Mouse (Mus musculus) forebrain, postnatal 0 days (tissue): ENCODE data around the gene Prdm16. TPM values are rescaled to one million over a fixed set of nuclear protein-coding genes. Genes with fewer than 3 reads are reported as not detected.

Experiments
- ATAC-seq: fragments of 200-750 bp; cut with Nextera tagmentation; 2 replicates; pipeline ENCODE4 v1.8.0; 2017; ENCODE audit warnings: mild to moderate bottlenecking, moderate library complexity
- DNase-seq: peaks from one replicate; pipeline ENCODE4 v3.0.0-alpha.2; 2015
- H3K27ac ChIP-seq: fragments of 300-500 bp; sonication (generic); 2 replicates; pipeline ENCODE4 v1.5.1; 2014; ENCODE audit warnings: low read depth, mild to moderate bottlenecking, antibody characterized with exemption, low read length, moderate library complexity, mixed read lengths
- H3K27me3 ChIP-seq: fragments of 300-500 bp; sonication (generic); 2 replicates; pipeline ENCODE4 v1.6.1; 2014; ENCODE audit warnings: mild to moderate bottlenecking, low read length, mixed read lengths; ENCODE audit not compliant: insufficient read depth
- H3K36me3 ChIP-seq: fragments of 300-500 bp; sonication (generic); 2 replicates; pipeline ENCODE4 v1.6.1; 2014; ENCODE audit warnings: mild to moderate bottlenecking, moderate library complexity; ENCODE audit not compliant: insufficient read depth
- H3K4me1 ChIP-seq: fragments of 300-500 bp; sonication (generic); 2 replicates; pipeline ENCODE4 v1.6.1; 2014; ENCODE audit warnings: antibody characterized with exemption; ENCODE audit not compliant: insufficient read depth
- H3K4me2 ChIP-seq: fragments of 300-500 bp; sonication (generic); 2 replicates; pipeline ENCODE4 v1.6.1; 2014; ENCODE audit warnings: low read depth, mild to moderate bottlenecking, moderate library complexity
- H3K4me3 ChIP-seq: fragments of 300-500 bp; sonication (generic); 2 replicates; pipeline ENCODE4 v1.5.1; 2014; ENCODE audit warnings: low read depth, low read length, mixed read lengths
- H3K9ac ChIP-seq: fragments of 300-500 bp; sonication (generic); 2 replicates; pipeline ENCODE4 v1.6.1; 2014; ENCODE audit warnings: mild to moderate bottlenecking
- H3K9me3 ChIP-seq: fragments of 300-500 bp; sonication (generic); 2 replicates; pipeline ENCODE4 v1.6.1; 2016; ENCODE audit warnings: low read length
- CTCF ChIP-seq: sonication (generic); IDR thresholded peaks from 2 replicates; pipeline ENCODE4 v1.5.1; 2016; ENCODE audit warnings: antibody characterized with exemption, control low read depth, low read depth
- WGBS: fragments of 180-500 bp; shearing (Covaris S2); extraction: QIAGEN DNeasy Blood & Tissue Kit; methylation state at CpG from one replicate; pipeline ENCODE4 v1.1.7; 2014; 5-methylcytosine and 5-hydroxymethylcytosine counted together
- polyA plus RNA-seq: library from polyadenylated mRNA; unstranded; fragments of >200 nt; fragmentation: Nextera tagmentation; extraction: Ambion mirVana; gene quantifications from 2 replicates; pipeline ENCODE4 v1.2.1, GENCODE M21; 2015
- total RNA-seq: library from RNA; depleted of rRNA; stranded (reverse); fragments of >200 nt; gene quantifications from 2 replicates; pipeline ENCODE4 v1.2.3, GENCODE M21; 2014

Prdm16 gene
- total and polyA plus RNA-seq, 2 experiments from 2014 or later: 10.7 to 16.3 TPM

DNA sequence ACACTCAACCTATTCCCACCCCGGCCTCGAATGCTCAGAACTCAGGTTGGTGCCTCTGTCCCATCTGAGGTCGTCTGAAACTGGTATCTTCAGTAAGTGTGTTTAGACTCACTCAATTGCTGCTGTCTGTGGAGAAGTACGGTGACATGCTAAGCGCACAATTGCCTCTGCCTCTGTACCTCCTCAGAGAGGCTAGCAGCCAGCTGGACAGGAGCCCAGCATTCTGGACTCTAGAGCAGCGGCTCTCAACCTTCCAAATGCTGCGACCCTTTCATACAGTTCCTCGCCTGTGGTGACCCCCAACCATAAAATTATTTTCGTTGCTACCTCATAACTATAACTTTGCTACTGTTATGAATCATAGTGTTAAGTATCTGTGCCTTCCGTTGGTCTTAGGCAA lies 34.3 kb downstream of the Prdm16 start:
- no peaks in the 10 kb centered on the region for H3K36me3 ChIP-seq
- no peaks in the 10 kb centered on the region for H3K27me3 ChIP-seq
- TF ChIP-seq CTCF: no peak
- DNase-seq: no peak
- no peaks in the 10 kb centered on the region for H3K9me3 ChIP-seq
- H3K4me3 ChIP-seq: no peak overlapping the region
- WGBS: 37% methylated on average over 10 of the region's 10 CpGs
- H3K4me2 ChIP-seq: no peak overlapping the region
- no peak overlapping the region for H3K9ac ChIP-seq
- no peak for ATAC-seq
- no peak overlapping the region for H3K27ac ChIP-seq
- peaks cover 10% of the 10 kb centered on the region for H3K4me1 ChIP-seq

DNA sequence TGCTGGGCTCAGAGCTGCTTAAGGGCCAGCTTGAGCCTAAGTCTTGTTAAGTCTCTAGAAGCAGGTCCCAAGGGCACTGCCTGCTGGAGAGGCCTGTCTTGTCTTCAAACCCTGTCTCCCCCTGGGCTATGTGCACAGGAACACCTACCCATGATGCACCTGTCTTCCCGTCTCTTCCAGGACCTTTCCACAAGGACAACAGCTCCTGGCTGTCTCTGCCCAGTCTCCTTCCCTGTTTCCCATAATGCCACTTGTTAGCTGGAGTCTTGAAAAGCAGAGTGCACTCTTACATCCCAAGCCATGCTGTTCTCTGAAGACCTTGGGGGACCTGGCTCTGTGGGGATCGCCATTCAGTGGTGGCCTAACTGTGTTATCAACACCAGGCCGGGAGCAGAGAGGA lies 35.7 kb downstream of the Prdm16 start:
- Histone ChIP-seq H3K4me1 (peaks cover 10% of the 10 kb centered on the region), H3K4me2 (no peak overlapping the region), H3K27me3 (no peaks in the 10 kb centered on the region), H3K9ac (no peak overlapping the region), H3K27ac (0 out of 2 replicates have a peak overlapping the region, but pooled peaks have one; percentile 23), H3K4me3 (no peak overlapping the region), H3K9me3 (no peaks in the 10 kb centered on the region), H3K36me3 (no peaks in the 10 kb centered on the region)
- DNase-seq: no peak
- no peak for TF ChIP-seq CTCF
- WGBS: 30% methylated on average over 3 of the region's 3 CpGs
- ATAC-seq: no peak

DNA sequence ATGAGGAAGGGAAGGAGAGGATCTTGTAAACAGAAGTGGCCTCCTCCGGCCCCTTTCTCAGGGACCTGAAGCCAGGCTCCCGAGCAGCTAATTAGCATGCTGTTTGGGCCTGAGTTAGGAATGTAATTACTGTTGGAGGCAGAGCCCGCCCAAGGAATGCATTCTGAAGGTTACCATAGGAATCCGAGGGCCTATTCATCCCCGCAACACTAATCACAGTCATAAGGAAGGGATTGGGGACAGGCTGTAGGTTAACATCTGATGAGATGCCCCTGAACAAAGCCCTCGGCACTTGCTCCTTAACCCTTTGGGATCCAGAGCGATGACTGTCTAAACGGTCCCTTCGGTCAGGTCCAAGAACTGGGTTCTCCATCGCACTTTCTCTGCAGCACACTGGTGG lies 36.7 kb downstream of the Prdm16 start:
- H3K36me3 ChIP-seq: no peaks in the 10 kb centered on the region
- DNase-seq (peak; percentile 66), ATAC-seq (peak; percentile 70)
- no peaks in the 10 kb centered on the region for H3K27me3 ChIP-seq
- H3K4me2 ChIP-seq: no peak overlapping the region
- peak overlapping the region; percentile 45; the same call in 1 of the 2 replicates for H3K27ac ChIP-seq
- H3K9me3 ChIP-seq: no peaks in the 10 kb centered on the region
- no peak overlapping the region for H3K4me3 ChIP-seq
- H3K4me1 ChIP-seq: peaks cover 10% of the 10 kb centered on the region
- TF ChIP-seq CTCF: no peak
- 10% methylated on average over 10 of the region's 10 CpGs for WGBS
- H3K9ac ChIP-seq: no peak overlapping the region

DNA sequence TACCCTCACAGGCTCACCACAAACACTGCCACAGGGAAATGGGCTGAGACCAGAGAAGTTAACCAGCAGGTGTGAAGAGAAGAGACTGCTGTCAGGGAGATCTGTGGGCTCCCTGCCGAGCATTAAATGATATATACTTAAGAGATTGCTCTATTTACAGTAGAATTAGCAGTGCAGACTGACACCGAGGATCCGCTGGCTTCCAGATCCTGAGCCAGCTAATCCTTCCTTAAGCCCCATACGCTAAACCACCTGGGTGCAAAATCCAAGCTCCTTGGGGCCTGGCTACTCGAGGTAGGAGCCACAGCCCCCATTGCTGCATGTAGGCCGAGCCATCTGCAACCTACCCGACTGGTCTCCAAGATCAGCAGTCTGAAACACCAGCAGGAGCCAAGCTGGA lies 38.3 kb downstream of the Prdm16 start:
- Histone ChIP-seq H3K27me3 (no peaks in the 10 kb centered on the region), H3K4me1 (peaks cover 16% of the 10 kb centered on the region), H3K9ac (no peak overlapping the region), H3K36me3 (no peaks in the 10 kb centered on the region), H3K9me3 (no peaks in the 10 kb centered on the region), H3K27ac (0 out of 2 replicates have a peak overlapping the region, but pooled peaks have one; percentile 9), H3K4me2 (no peak overlapping the region), H3K4me3 (no peak overlapping the region)
- ATAC-seq (no peak), DNase-seq (no peak)
- WGBS: 34% methylated on average over 7 of the region's 7 CpGs
- no peak for TF ChIP-seq CTCF

DNA sequence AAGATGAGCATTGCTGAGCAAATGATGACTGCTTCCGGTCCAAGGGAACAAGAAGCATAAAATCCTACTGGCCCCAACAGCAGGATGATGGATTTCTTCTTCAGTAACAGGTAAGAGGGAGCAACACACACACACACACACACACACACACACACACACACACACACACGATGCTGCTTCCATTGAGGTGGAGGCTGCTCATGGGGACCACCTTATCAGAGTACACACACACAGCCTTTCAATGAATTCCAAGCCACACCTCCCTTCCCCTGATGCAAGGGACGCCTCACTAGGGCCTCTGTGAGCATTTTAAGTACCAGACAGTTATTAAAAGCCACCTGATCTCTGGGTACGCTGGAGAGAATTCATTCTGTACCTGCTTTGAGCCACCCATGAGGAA lies 39.9 kb downstream of the Prdm16 start:
- TF ChIP-seq CTCF: no peak
- WGBS: 51% methylated on average over 4 of the region's 4 CpGs
- Histone ChIP-seq H3K36me3 (no peaks in the 10 kb centered on the region), H3K4me1 (peaks cover 16% of the 10 kb centered on the region), H3K9ac (no peak overlapping the region), H3K9me3 (no peaks in the 10 kb centered on the region), H3K4me2 (no peak overlapping the region), H3K27me3 (no peaks in the 10 kb centered on the region), H3K4me3 (no peak overlapping the region), H3K27ac (no peak overlapping the region)
- ATAC-seq (no peak), DNase-seq (no peak)

DNA sequence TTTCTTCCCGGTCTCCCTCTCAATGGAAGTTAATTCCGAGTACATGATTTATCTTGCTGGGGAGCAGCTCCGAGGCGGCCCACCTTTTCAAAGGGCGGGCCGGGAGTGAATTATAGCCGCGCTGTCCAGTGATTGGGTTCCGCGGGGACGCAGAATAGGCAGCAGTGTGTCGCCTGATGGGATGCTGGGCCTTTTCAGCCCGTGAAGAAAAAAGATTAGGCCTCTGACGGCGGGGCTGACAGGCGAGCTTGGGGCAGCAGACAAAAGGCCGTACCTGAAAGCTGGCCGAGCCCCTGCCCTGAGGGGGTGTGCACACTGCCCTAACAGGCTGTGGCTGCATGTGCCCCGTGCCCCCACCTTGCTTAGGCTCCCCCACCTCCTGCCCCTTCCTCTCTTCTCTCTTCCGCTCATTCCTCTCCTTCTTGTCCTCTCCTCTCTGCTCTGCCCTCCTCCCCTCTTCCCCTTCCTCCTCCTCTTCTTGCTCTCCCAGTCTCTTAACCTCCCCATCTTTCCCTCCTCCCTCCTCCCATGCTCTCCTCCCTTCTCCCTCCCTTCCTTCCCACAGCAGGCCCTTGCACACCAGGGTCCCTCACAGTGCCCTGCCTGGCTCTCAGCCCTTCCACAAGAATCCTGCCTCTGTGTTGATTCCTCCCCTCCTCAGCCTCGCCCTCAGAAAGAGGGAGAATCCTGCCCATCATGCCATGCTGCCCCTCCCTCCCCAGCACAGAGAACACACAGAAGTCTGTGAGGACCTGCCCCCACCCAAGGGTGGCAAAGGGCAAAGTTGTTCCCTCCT lies 41.7 kb downstream of the Prdm16 start:
- Histone ChIP-seq H3K4me2 (no peak overlapping the region; the same call in 1 of the 2 replicates), H3K9me3 (no peaks in the 10 kb centered on the region), H3K36me3 (no peaks in the 10 kb centered on the region), H3K27ac (peak overlapping the region; percentile 42; the same call in 1 of the 2 replicates), H3K4me1 (peaks cover 16% of the 10 kb centered on the region), H3K9ac (no peak overlapping the region), H3K4me3 (no peak overlapping the region), H3K27me3 (no peaks in the 10 kb centered on the region)
- peak; percentile 34 for ATAC-seq
- DNase-seq: no peak
- no peak for TF ChIP-seq CTCF
- 14% methylated on average over 21 of the region's 21 CpGs for WGBS

DNA sequence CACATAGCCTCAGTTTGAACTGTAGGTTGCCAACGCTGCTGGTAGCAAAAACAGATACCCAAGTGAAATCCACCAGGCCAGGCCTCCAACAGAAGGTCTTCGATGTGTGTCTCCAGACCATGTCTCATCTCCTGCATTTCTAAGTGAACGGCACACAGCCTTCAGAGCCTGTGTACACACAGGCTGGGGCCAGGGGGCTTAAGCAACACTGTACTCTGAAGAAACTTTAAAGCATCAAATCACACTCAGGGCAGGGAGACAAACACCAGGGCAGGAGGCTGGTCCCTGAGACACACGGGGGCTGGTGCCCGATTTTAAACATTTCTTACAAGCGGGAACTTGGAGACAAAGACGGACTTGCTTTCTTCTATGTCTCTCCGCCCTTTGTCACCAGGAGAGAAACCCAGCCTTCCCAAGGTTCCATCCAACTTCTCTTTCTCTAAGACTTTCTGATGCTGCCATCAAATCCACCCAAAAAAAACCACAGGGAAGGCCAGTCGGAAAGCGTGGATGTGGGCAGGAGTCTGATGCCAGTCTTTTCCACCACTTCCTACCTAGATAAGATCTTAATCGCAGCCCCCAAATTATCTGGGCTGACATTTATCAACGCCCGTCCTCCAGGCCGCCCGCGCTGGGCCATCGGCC lies 42.4 kb downstream of the Prdm16 start:
- no peak overlapping the region; the same call in 1 of the 2 replicates for H3K4me2 ChIP-seq
- H3K36me3 ChIP-seq: no peaks in the 10 kb centered on the region
- no peaks in the 10 kb centered on the region for H3K9me3 ChIP-seq
- no peak overlapping the region for H3K9ac ChIP-seq
- DNase-seq (no peak), ATAC-seq (no peak)
- peaks cover 9% of the 10 kb centered on the region; the same call in 1 of the 2 replicates for H3K4me1 ChIP-seq
- 30% methylated on average over 17 of the region's 17 CpGs for WGBS
- H3K4me3 ChIP-seq: no peak overlapping the region
- no peak for TF ChIP-seq CTCF
- no peaks in the 10 kb centered on the region for H3K27me3 ChIP-seq
- H3K27ac ChIP-seq: 0 out of 2 replicates have a peak overlapping the region, but pooled peaks have one; percentile 42
